Mouse (Mus musculus): ENCODE measurements at regions not wholly inside any gene's neighbourhood (a gene's known extent, or its start where the extent isn't known, plus 50 kb on each side); places are given as distances from the start of the nearest gene placed in this dataset.

DNA sequence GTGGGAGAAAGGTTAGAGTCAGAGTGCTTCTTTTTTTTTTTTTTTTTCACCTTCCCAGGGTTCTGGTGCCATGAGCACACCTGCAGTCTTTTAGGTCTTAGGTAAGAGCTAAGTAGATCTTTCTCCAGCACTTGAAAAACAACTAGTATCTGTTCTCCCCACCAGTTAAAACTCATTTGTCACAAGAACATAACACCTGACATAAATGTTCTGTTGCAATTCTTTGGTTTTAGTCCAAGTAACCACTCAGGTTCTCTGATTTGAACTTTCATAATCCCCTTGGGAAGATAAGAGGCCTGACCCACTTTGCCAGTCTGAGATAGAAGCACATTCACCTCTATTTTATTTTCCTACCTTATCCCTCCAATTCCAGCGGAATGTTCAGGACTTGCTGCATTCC is 225.5 kb upstream of the Zpld1 start:
- Histone ChIP-seq H3K27ac (ENCODE audit: low read length) (no peak overlapping the region), H3K27me3 (ENCODE audit: control insufficient read depth, insufficient read depth, low read depth, low read length) (no peaks in the 10 kb centered on the region), H3K9me3 (replicated peaks; ENCODE audit: control insufficient read depth, low read length) (no peaks in the 10 kb centered on the region), H3K4me2 (ENCODE audit: low read depth, low read length) (no peak overlapping the region), H3K36me3 (ENCODE audit: control insufficient read depth, insufficient read depth) (no peaks in the 10 kb centered on the region), H3K4me3 (ENCODE audit: low read depth, low read length) (no peak overlapping the region), H3K4me1 (ENCODE audit: control insufficient read depth, low read depth, low read length) (no peaks in the 10 kb centered on the region), H3K9ac (ENCODE audit: low read depth, low read length) (no peak overlapping the region)
- ATAC-seq (ENCODE audit: low read depth), result no peak
- 71% methylated on average over 1 of the region's 1 CpGs for WGBS (ENCODE audit: insufficient replicate concordance)

DNA sequence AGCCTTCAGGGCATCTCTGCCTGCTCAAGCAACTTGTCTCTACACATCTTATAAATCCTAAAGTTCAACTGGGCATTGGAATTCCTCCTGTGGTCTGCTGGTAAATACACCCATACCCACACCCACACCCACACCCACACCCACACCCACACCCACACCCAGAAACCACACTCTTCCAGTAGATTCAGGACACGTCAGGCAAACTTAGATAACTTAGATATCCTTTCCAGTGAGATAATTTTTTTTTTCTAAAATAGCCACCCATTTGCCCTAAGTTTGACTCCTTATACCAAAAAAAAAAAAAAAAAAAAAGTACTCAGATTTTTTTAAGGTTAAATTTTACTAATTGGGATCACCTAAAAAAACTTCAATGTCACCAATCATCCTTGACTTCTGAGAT is 224.5 kb upstream of the Zpld1 start:
- Histone ChIP-seq H3K4me3 (ENCODE audit: low read depth, low read length) (no peak overlapping the region), H3K27me3 (ENCODE audit: control insufficient read depth, insufficient read depth, low read depth, low read length) (no peaks in the 10 kb centered on the region), H3K4me2 (ENCODE audit: low read depth, low read length) (no peak overlapping the region), H3K9ac (ENCODE audit: low read depth, low read length) (no peak overlapping the region), H3K9me3 (replicated peaks; ENCODE audit: control insufficient read depth, low read length) (no peaks in the 10 kb centered on the region), H3K36me3 (ENCODE audit: control insufficient read depth, insufficient read depth) (no peaks in the 10 kb centered on the region), H3K4me1 (ENCODE audit: control insufficient read depth, low read depth, low read length) (no peaks in the 10 kb centered on the region), H3K27ac (ENCODE audit: low read length) (no peak overlapping the region)
- peak; percentile 43; the same call in 1 of the 2 replicates for ATAC-seq (ENCODE audit: low read depth)
- WGBS (ENCODE audit: insufficient replicate concordance), result 25% methylated on average over 1 of the region's 1 CpGs

DNA sequence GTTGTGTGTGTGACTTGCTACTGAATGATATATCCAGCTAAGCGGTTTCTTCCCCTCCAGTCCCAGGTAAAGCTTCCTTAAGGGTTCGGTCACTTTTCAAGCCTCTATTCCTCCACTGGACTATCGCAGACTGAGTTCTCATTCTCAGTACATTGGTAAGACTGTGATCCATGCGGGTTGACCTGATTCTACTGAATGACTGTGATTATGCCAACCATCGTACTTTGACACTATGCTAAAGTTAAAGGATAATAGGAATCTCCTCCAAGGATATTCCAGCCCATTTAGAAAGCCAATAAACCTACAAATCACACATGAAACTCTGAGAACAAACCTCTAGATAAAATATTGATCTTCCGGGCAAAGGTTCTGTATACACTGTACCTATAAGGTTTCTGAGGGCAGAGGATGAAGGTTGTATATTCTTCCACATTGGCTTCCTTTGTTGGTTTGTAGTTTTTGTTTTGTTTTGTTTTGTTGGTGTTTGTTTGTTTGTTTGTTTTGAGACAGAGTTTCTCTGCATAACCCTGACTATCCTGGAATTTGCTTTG is 223.7 kb upstream of the Zpld1 start:
- Histone ChIP-seq H3K27me3 (ENCODE audit: control insufficient read depth, insufficient read depth, low read depth, low read length) (no peaks in the 10 kb centered on the region), H3K9ac (ENCODE audit: low read depth, low read length) (no peak overlapping the region), H3K9me3 (replicated peaks; ENCODE audit: control insufficient read depth, low read length) (no peaks in the 10 kb centered on the region), H3K27ac (ENCODE audit: low read length) (no peak overlapping the region), H3K4me1 (ENCODE audit: control insufficient read depth, low read depth, low read length) (no peaks in the 10 kb centered on the region), H3K4me2 (ENCODE audit: low read depth, low read length) (no peak overlapping the region), H3K36me3 (ENCODE audit: control insufficient read depth, insufficient read depth) (no peaks in the 10 kb centered on the region), H3K4me3 (ENCODE audit: low read depth, low read length) (no peak overlapping the region)
- no peak for ATAC-seq (ENCODE audit: low read depth)
- 77% methylated on average over 6 of the region's 6 CpGs for WGBS (ENCODE audit: insufficient replicate concordance)

DNA sequence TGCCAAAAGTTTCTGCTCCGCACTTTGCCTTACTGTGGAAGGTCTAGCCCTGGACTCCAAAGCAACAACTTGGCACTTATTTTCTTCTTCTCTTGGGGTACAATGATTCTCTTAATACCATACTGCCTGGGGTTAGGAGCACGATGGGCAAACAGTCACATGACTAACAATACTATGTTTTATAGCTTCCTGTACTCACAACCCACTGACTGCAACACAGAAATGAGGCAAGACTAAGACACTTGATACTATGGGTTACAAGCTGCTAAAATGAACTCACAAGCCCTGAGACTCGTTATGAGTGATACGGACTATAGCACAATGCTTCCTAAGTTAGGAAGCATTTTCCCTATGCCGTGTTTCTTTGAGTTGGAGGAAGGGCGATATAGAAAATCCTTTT is 222.3 kb upstream of the Zpld1 start:
- no peak for ATAC-seq (ENCODE audit: low read depth)
- no peaks in the 10 kb centered on the region for H3K9me3 ChIP-seq (replicated peaks; ENCODE audit: control insufficient read depth, low read length)
- no peaks in the 10 kb centered on the region for H3K27me3 ChIP-seq (ENCODE audit: control insufficient read depth, insufficient read depth, low read depth, low read length)
- H3K9ac ChIP-seq (ENCODE audit: low read depth, low read length), result no peak overlapping the region
- no peak overlapping the region for H3K4me2 ChIP-seq (ENCODE audit: low read depth, low read length)
- no peaks in the 10 kb centered on the region for H3K36me3 ChIP-seq (ENCODE audit: control insufficient read depth, insufficient read depth)
- H3K4me1 ChIP-seq (ENCODE audit: control insufficient read depth, low read depth, low read length), result no peaks in the 10 kb centered on the region
- WGBS (ENCODE audit: insufficient replicate concordance), result 65% methylated on average over 6 of the region's 6 CpGs
- H3K27ac ChIP-seq (ENCODE audit: low read length), result no peak overlapping the region
- no peak overlapping the region for H3K4me3 ChIP-seq (ENCODE audit: low read depth, low read length)

DNA sequence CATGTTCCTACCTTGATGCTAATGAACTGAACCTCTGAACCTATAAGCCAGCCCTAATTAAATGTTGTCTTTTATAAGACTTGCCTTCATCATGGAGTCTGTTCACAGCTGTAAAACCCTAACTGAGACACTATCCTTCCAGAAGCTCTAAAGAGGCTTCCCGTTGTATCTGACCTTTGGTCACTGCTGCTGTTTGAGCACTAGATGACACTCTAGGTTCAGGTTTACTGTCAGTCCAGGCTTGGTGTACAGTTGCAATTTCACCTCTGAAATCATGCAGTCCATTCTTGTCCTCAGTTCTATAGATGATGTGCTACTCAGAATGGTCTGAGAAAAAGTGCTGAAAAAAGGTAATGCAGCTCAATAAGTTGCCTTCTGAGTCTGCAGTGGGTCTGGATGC is 221.9 kb upstream of the Zpld1 start:
- Histone ChIP-seq H3K9ac (ENCODE audit: low read depth, low read length) (no peak overlapping the region), H3K4me1 (ENCODE audit: control insufficient read depth, low read depth, low read length) (no peaks in the 10 kb centered on the region), H3K27me3 (ENCODE audit: control insufficient read depth, insufficient read depth, low read depth, low read length) (no peaks in the 10 kb centered on the region), H3K4me3 (ENCODE audit: low read depth, low read length) (no peak overlapping the region), H3K27ac (ENCODE audit: low read length) (no peak overlapping the region), H3K36me3 (ENCODE audit: control insufficient read depth, insufficient read depth) (no peaks in the 10 kb centered on the region), H3K9me3 (replicated peaks; ENCODE audit: control insufficient read depth, low read length) (no peaks in the 10 kb centered on the region), H3K4me2 (ENCODE audit: low read depth, low read length) (no peak overlapping the region)
- peak; percentile 47; the same call in 1 of the 2 replicates for ATAC-seq (ENCODE audit: low read depth)
- WGBS (ENCODE audit: insufficient replicate concordance), result 49% methylated on average over 1 of the region's 1 CpGs

DNA sequence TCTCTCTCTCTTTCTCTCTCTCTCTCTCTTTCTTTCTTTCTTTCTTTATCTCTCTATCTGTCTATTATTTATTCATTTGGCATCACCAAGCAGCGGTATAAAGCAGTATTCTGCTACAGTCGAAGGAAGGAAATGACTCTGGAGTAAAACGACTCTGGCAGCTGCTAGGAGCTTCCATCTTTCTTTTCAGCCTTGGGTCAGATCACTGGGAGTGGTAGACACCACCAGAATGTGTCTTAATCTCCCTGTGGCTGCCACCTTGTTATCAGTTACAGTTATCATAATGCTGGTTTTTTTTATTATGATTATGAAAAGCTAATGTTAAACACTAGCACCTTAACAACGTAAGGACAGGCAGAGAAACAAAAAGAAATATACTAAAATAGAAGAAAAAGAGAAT is 219.2 kb upstream of the Zpld1 start:
- 48% methylated on average over 4 of the region's 4 CpGs for WGBS (ENCODE audit: insufficient replicate concordance)
- ATAC-seq (ENCODE audit: low read depth), result no peak
- no peaks in the 10 kb centered on the region for H3K9me3 ChIP-seq (replicated peaks; ENCODE audit: control insufficient read depth, low read length)

DNA sequence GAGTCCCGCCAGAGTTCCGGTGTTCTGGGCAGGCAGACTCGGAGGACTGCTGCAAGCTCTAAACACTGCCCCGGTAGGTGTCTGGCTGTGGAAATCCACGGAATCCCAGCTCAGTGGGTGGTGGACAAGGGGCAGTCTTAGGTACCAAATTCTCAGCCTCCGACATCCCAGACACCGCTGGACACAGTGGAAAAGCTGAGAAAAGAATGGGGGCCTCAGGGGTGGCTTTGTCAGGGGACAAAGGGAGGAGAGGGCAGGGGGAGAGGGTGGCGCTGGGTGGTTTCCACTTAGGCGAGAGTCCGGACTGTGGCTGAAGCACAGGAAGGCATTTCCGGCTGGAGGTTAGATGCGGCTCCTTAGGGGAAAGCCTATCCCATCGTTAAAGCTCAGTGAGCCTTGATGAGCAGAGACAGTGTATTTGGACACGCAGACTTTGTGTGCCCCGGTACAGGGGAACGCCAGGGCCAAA is 217.5 kb upstream of the Zpld1 start:
- no peaks in the 10 kb centered on the region for H3K36me3 ChIP-seq (ENCODE audit: control insufficient read depth, insufficient read depth)
- 67% methylated on average over 16 of the region's 16 CpGs for WGBS (ENCODE audit: insufficient replicate concordance)
- H3K4me2 ChIP-seq (ENCODE audit: low read depth, low read length), result no peak overlapping the region
- H3K27ac ChIP-seq (ENCODE audit: low read length), result no peak overlapping the region
- H3K27me3 ChIP-seq (ENCODE audit: control insufficient read depth, insufficient read depth, low read depth, low read length), result no peaks in the 10 kb centered on the region
- no peaks in the 10 kb centered on the region for H3K4me1 ChIP-seq (ENCODE audit: control insufficient read depth, low read depth, low read length)
- H3K9me3 ChIP-seq (replicated peaks; ENCODE audit: control insufficient read depth, low read length), result no peaks in the 10 kb centered on the region
- H3K4me3 ChIP-seq (ENCODE audit: low read depth, low read length), result no peak overlapping the region
- H3K9ac ChIP-seq (ENCODE audit: low read depth, low read length), result no peak overlapping the region
- ATAC-seq (ENCODE audit: low read depth), result no peak

More for the DNA sequence above, 219.2 kb upstream of the Zpld1 start:
- H3K27ac ChIP-seq (ENCODE audit: low read length), result no peak overlapping the region
- H3K4me3 ChIP-seq (ENCODE audit: low read depth, low read length), result no peak overlapping the region
- H3K36me3 ChIP-seq (ENCODE audit: control insufficient read depth, insufficient read depth), result no peaks in the 10 kb centered on the region
- no peak overlapping the region for H3K9ac ChIP-seq (ENCODE audit: low read depth, low read length)
- no peak overlapping the region for H3K4me2 ChIP-seq (ENCODE audit: low read depth, low read length)
- H3K4me1 ChIP-seq (ENCODE audit: control insufficient read depth, low read depth, low read length), result no peaks in the 10 kb centered on the region
- H3K27me3 ChIP-seq (ENCODE audit: control insufficient read depth, insufficient read depth, low read depth, low read length), result no peaks in the 10 kb centered on the region

DNA sequence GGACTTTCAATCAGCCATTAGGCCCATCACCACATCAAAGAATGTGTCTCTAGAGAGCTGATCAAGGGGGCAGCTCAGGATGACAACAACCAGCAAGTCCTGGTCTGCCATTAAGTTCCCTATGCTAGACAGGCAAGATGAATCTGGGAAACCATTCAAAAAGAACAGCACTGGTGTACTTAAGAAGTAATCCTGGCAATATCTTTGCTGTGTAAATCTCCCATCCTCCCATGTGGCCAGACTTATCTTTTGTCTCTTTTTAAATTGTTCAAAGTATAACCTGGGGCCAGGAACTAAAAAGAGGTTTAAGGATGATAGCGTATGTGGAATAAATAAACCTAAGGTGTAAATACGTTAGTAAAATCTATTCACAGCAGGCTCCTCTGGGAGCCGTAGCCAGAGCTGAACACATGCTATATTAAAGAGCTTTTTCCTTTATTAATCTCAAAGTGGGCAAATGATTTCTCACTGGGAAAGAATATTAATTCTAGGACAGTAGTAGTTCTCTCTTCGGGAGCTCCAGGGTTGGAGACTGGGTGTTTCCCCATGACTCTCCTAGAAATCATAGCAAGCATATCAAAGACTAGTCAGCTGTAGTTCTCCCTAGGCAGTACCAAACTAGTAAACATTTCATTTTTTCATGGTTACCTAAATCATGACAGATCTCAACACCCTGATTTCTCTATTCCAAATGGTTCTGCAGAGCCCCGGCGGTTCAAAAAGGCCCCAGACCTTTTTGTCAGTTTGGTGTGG is 216.8 kb upstream of the Zpld1 start:
- ATAC-seq (ENCODE audit: low read depth), result no peak
- Histone ChIP-seq H3K27ac (ENCODE audit: low read length) (no peak overlapping the region), H3K4me1 (ENCODE audit: control insufficient read depth, low read depth, low read length) (no peaks in the 10 kb centered on the region), H3K27me3 (ENCODE audit: control insufficient read depth, insufficient read depth, low read depth, low read length) (no peaks in the 10 kb centered on the region), H3K4me3 (ENCODE audit: low read depth, low read length) (no peak overlapping the region), H3K9me3 (replicated peaks; ENCODE audit: control insufficient read depth, low read length) (no peaks in the 10 kb centered on the region), H3K9ac (ENCODE audit: low read depth, low read length) (no peak overlapping the region), H3K4me2 (ENCODE audit: low read depth, low read length) (no peak overlapping the region), H3K36me3 (ENCODE audit: control insufficient read depth, insufficient read depth) (no peaks in the 10 kb centered on the region)
- 68% methylated on average over 6 of the region's 6 CpGs for WGBS (ENCODE audit: insufficient replicate concordance)

DNA sequence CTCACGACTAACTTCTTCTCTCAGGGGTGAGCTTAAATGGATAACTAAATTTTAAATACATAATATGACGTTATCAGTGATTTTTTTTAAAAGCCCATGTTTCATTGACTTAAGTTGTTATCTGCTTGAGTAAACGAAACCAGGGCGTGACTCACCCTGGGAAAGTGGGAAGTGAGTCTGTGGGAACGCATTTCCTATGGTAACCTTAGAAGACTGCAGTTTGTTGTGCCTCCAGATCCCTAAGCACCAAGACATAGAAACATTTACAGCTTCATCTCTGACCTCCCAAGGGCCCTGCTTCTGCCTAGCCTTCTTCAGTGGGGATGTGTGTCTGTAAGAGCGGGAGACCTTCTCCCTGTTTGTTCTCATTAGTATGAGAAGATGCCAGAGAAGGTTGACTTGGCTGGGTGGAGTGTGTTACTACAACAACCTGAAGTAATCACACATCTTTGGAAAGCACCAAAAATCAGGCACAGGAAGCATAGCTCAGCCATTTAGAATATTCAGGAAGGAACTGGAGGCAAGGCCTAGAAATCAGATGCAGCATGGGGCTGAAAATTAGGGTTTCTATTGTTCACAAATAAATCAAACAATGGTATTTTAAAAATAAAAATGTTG is 207.1 kb upstream of the Zpld1 start:
- H3K4me2 ChIP-seq (ENCODE audit: low read depth, low read length), result no peak overlapping the region
- H3K4me3 ChIP-seq (ENCODE audit: low read depth, low read length), result no peak overlapping the region
- H3K4me1 ChIP-seq (ENCODE audit: control insufficient read depth, low read depth, low read length), result no peaks in the 10 kb centered on the region
- WGBS (ENCODE audit: insufficient replicate concordance), result 40% methylated on average over 6 of the region's 6 CpGs
- no peaks in the 10 kb centered on the region for H3K9me3 ChIP-seq (replicated peaks; ENCODE audit: control insufficient read depth, low read length)
- no peak overlapping the region for H3K27ac ChIP-seq (ENCODE audit: low read length)
- H3K9ac ChIP-seq (ENCODE audit: low read depth, low read length), result no peak overlapping the region
- ATAC-seq (ENCODE audit: low read depth), result no peak
- no peaks in the 10 kb centered on the region for H3K27me3 ChIP-seq (ENCODE audit: control insufficient read depth, insufficient read depth, low read depth, low read length)
- H3K36me3 ChIP-seq (ENCODE audit: control insufficient read depth, insufficient read depth), result no peaks in the 10 kb centered on the region

Data from liver, embryonic 16.5 days (tissue).